Mouse (Mus musculus) liver, embryonic 13.5 days (tissue): ENCODE data around the gene 1700037C18Rik. TPM values are rescaled to one million over a fixed set of nuclear protein-coding genes. Genes with fewer than 3 reads are reported as not detected.

Experiments used
- ATAC-seq: fragments of 200-750 bp; cut with Nextera tagmentation; 2 replicates; pipeline ENCODE4 v1.8.0; 2017; ENCODE audit warnings: low read depth, mild to moderate bottlenecking, moderate number of reproducible peaks, moderate library complexity
- DNase-seq: peaks from one replicate; pipeline ENCODE4 v3.0.0; 2022
- H3K27ac ChIP-seq: fragments of 300-500 bp; sonication (generic); 2 replicates; pipeline ENCODE4 v1.5.1; 2015; ENCODE audit warnings: moderate library complexity, mild to moderate bottlenecking, inconsistent platforms
- H3K27me3 ChIP-seq: fragments of 300-500 bp; sonication (generic); 2 replicates; pipeline ENCODE4 v1.6.1; 2015; ENCODE audit warnings: mild to moderate bottlenecking, inconsistent platforms
- H3K36me3 ChIP-seq: fragments of 300-500 bp; sonication (generic); 2 replicates; pipeline ENCODE4 v1.6.1; 2015; ENCODE audit warnings: mild to moderate bottlenecking, inconsistent platforms
- H3K4me1 ChIP-seq: fragments of 300-500 bp; sonication (generic); replicated peaks from 2 replicates; pipeline ENCODE4 v1.6.1; 2015; ENCODE audit warnings: inconsistent platforms
- H3K4me2 ChIP-seq: fragments of 300-500 bp; sonication (generic); 2 replicates; pipeline ENCODE4 v1.6.1; 2015; ENCODE audit warnings: inconsistent platforms, mild to moderate bottlenecking, moderate library complexity
- H3K4me3 ChIP-seq: fragments of 300-500 bp; sonication (generic); replicated peaks from 2 replicates; pipeline ENCODE4 v1.5.1; 2015; ENCODE audit warnings: mild to moderate bottlenecking, inconsistent platforms
- H3K9ac ChIP-seq: fragments of 300-500 bp; sonication (generic); 2 replicates; pipeline ENCODE4 v1.6.1; 2015; ENCODE audit warnings: mild to moderate bottlenecking, inconsistent platforms
- H3K9me3 ChIP-seq: fragments of 300-500 bp; sonication (generic); replicated peaks from 2 replicates; pipeline ENCODE4 v1.6.1; 2016; ENCODE audit warnings: inconsistent platforms
- WGBS: fragments of 180-500 bp; shearing (Covaris S2); methylation state at CpG from one replicate; pipeline ENCODE4 v1.1.7; 2015; ENCODE audit not compliant: insufficient replicate concordance; 5-methylcytosine and 5-hydroxymethylcytosine counted together
- polyA plus RNA-seq: library from polyadenylated mRNA; unstranded; fragments of >200 nt; fragmentation: Nextera tagmentation; extraction: Ambion mirVana; gene quantifications from 2 replicates; pipeline ENCODE4 v1.2.1, GENCODE M21; 2015

The 1700037C18Rik gene
- polyA plus RNA-seq, 1 experiment from 2014 or later: 4.2 TPM

DNA sequence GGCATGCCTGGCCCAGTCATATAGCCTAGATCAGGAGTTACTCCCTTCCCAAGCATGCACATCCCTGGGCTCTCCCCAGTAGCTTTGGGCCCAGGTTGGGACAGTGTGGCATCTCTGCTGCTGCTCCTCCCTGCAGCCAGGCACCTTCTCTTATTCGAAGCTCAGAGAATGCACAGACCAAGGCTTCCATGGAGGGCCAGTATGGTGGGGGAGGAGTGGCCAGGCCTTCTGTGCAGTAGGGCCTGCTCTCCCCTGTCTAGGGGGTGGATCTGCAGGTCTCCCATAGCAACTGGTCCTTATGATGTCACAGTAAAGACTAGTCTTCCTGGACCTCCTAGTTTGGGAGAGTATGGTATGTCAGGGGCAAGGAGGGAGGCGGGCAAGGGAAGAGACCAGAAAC, 1.0 kb downstream of the 1700037C18Rik start:
- Histone ChIP-seq H3K9me3 (no peaks in the 10 kb centered on the region), H3K4me3 (no peak overlapping the region), H3K36me3 (peaks cover 52% of the 10 kb centered on the region), H3K27ac (no peak overlapping the region), H3K9ac (no peak overlapping the region), H3K27me3 (no peaks in the 10 kb centered on the region), H3K4me1 (peaks cover 17% of the 10 kb centered on the region), H3K4me2 (no peak overlapping the region; the same call in 1 of the 2 replicates)
- no peak for ATAC-seq
- DNase-seq: no peak
- 73% methylated on average over 2 of the region's 2 CpGs for WGBS

DNA sequence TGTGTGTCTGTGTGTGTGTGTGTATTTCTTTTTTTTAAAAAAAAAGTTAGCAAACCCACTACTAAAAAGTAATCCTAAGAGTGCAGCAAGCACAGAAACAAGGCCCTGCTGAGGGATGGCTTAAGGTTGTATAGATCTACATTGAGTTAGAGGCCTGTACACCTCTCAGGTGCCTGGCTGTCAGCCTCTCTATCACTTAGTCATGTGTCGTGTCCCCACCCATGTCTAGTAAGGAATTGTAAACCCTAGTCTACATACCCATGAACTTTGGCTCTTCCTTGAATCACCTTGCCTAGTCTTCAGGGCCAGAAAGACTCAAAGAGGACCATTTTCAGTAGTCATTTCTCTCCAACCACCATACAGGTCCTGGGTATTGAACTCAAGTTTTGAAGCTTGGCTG, 11.9 kb downstream of the 1700037C18Rik start:
- Histone ChIP-seq H3K27ac (no peak overlapping the region), H3K9ac (no peak overlapping the region), H3K27me3 (no peaks in the 10 kb centered on the region), H3K36me3 (peaks cover 75% of the 10 kb centered on the region), H3K9me3 (no peaks in the 10 kb centered on the region), H3K4me2 (no peak overlapping the region), H3K4me1 (peaks cover 30% of the 10 kb centered on the region), H3K4me3 (no peak overlapping the region)
- 54% methylated on average over 1 of the region's 1 CpGs for WGBS
- DNase-seq (no peak), ATAC-seq (no peak)

DNA sequence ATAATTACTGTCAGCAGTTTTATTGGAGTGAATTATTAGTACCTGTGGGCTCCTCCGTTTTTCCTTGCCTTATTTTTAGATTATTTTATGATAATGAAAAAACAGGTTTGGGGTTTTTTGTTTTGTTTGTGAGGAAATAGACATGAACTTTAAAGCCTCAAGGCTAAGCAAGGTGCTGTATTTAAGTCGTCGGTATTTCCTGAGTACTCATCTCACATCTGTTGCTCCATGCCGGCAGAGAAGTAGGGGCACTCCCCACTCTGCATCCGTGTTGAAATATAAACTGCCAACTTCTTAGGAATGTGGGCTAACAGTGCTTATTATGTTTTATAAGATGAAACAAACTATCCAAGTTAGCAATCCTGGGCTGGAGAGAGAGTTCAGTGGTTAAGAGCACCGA, 12.4 kb downstream of the 1700037C18Rik start:
- Histone ChIP-seq H3K4me2 (no peak overlapping the region), H3K27me3 (no peaks in the 10 kb centered on the region), H3K36me3 (peaks cover 69% of the 10 kb centered on the region), H3K9ac (no peak overlapping the region), H3K4me3 (no peak overlapping the region), H3K4me1 (peaks cover 30% of the 10 kb centered on the region), H3K27ac (no peak overlapping the region), H3K9me3 (no peaks in the 10 kb centered on the region)
- DNase-seq: no peak
- ATAC-seq: no peak
- 73% methylated on average over 6 of the region's 6 CpGs for WGBS

DNA sequence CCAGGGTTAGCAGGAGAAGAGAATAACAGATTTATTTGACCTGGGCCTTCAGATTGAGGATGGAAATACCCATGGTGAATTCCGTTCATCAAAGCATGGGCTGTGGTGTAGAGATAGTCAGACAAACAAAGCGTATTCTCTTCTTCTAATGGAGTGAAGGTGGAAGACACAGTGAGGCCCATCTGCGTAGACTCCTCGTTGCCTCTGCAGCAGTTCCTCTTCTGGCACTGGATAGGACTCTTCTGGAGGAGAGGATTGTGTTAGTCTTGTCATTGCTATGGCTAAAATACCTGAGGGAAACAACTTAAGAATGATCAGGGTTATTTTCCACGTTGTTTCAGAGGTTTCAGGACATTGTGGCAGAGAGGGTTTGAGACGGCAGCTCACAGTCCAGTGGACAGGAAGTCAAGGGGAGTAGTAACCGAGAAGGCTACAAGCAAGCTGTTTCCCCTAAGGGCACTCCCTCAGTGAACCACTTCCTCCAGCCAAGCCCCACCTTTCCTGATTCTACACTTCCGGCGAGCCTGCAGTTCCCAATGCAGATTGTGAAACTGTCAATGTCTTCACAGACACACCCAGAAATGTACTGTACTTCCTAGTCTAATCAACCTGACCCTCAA, 13.2 kb downstream of the 1700037C18Rik start:
- WGBS: 22% methylated on average over 9 of the region's 9 CpGs
- peak overlapping the region; percentile 16; the same call in 1 of the 2 replicates for H3K9ac ChIP-seq
- H3K9me3 ChIP-seq: no peaks in the 10 kb centered on the region
- ATAC-seq (peak; percentile 74), DNase-seq (peak; percentile 20)
- H3K4me3 ChIP-seq: no peak overlapping the region
- H3K4me2 ChIP-seq: peak overlapping the region; percentile 34
- H3K27ac ChIP-seq: peak overlapping the region; percentile 63
- H3K4me1 ChIP-seq: peaks cover 30% of the 10 kb centered on the region
- H3K27me3 ChIP-seq: no peaks in the 10 kb centered on the region
- peaks cover 62% of the 10 kb centered on the region for H3K36me3 ChIP-seq

DNA sequence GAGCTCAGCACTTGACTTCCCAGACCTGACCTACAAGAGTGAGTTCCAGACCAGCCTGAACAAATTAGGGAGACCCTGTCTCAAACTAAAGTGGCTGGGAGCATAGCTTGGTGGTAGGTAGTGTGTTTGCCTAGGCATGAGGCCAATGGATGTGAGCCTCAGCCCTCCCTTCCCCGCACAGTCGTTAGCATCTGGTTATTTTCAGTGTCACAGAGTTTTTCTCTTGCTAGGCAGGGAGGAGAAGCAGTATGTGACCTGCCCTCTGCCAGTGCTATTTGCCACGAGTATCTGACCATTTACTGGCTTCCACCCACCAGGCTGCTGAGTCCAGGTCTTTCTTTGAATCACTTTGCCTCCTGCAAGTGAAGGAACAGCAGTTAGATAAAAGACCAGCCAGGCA, 14.8 kb downstream of the 1700037C18Rik start:
- WGBS: 60% methylated on average over 3 of the region's 3 CpGs

DNA sequence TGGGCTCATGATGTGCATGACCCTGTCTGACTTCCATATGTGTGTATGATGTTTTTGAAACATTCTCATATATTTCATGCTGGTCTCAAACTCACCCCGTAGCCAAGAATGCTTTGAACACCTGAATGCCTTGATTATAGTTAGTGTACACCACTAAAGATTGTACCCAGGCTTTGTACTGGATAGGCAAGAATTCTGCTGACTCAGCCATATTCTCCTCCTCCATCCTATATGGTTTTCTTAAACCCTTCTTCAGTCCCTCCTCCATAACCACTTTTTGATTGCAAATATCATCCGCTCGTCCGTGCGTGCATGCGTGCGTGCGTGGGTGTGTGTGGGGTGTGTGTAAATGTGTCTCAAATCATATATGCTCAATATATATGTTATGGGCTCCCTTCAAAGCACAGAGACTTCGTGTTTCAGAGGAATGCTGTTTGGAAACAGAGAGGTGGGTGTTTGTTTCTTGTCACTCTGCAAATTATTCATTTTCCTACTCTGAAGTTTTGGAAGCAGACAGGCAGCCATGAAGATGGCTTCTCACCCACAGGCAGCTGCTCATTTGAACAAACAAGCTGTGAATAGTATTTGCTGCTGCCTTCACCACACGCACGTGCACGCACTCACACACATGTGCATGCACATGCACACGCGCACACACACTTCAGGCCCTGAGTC, 16.7 kb downstream of the 1700037C18Rik start:
- WGBS: 86% methylated on average over 14 of the region's 14 CpGs
- Histone ChIP-seq H3K27me3 (no peaks in the 10 kb centered on the region), H3K4me3 (no peak overlapping the region), H3K9me3 (no peaks in the 10 kb centered on the region), H3K4me1 (peaks cover 40% of the 10 kb centered on the region), H3K4me2 (no peak overlapping the region), H3K27ac (no peak overlapping the region), H3K36me3 (peaks cover 27% of the 10 kb centered on the region), H3K9ac (no peak overlapping the region)
- ATAC-seq (no peak), DNase-seq (no peak)

More for the DNA sequence above, 14.8 kb downstream of the 1700037C18Rik start:
- H3K27ac ChIP-seq: no peak overlapping the region
- H3K36me3 ChIP-seq: peaks cover 46% of the 10 kb centered on the region
- no peaks in the 10 kb centered on the region for H3K9me3 ChIP-seq
- no peak for DNase-seq
- H3K4me1 ChIP-seq: peaks cover 30% of the 10 kb centered on the region
- no peak overlapping the region for H3K4me2 ChIP-seq
- no peak overlapping the region for H3K4me3 ChIP-seq
- H3K27me3 ChIP-seq: no peaks in the 10 kb centered on the region
- no peak for ATAC-seq
- H3K9ac ChIP-seq: no peak overlapping the region

DNA sequence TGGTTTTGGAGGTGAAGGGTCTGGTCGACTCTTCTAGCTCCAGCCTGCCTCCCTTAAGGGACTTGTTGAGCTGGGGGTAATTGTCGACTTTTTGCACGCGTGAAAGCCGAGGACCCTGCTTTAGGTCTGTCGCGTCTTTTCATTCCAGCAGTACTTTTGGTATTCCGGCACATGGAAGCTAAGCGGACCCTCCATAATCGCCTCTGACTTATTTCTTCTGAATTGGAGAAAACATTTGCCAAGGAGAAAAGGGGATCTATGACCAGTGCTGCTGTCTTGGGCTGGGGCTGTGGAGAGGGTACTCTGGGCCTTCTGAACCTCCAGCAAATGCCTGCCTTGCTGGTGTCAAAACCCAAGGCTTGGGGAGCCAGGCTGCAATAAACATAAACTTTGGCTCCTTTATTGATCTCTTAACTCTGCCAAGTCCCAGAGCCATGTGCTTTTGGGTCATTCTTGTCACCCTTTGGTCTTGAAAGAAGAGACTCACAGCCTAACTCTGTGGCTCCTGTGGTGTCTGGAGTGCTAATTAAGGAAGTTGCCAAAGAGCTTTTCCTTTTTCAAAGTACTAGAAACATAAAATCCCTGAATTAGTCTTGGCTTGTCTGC, 23.3 kb downstream of the 1700037C18Rik start:
- no peak for ATAC-seq

DNA sequence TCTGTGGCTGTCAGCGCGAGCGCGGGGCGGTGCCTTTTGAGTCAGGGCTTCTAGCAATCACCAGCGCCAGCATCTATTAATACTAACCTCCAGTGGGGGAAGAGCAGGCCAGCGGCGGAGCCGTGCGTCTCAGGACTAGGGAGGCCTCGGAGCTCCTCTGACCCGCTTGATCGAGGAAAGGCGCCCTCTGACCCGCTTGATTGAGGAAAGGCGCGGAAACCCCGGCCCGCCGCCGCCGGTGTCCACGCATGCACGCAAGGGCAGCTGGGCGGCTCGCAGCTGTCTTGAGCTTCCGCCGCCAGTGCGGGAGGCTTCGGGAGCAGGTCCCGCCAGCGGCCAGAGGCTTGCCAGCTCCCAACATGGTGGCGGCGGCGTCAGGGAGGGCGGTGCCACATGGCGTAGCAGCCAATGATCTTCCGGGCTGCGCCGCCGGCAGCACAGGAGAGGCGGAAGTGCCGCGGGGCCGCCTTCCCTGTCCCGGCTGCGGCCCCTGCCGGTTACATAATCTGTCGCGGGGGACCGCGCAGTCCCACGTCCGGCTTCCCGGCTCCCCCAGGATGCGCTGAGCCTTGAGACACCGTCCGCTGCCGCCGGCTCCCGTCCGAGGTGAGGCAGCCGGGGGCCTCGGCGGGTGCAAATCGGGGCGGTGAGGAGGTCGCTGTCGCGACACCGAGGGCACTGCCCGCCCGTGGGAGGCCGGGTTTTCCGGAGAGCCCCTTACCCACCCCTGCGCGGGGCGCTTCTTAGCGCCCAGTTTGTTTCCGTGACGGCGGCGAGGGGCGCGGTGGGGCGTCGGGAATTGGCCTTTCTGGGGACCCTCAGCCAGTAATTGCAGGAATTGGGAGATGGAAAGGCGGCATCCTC, 24.1 kb downstream of the 1700037C18Rik start, which contains the start of the genes Zfp597 and Gm20695:
Gene Zfp597, minus strand, starts transcription at position 361 of the 864 bp plus-strand sequence.
Gene Gm20695, plus strand, starts transcription at position 448 of the 864 bp plus-strand sequence.
- H3K4me3 ChIP-seq: peak within 1 kb of the TSS; percentile 80
- peaks cover 37% of the 10 kb centered on the region for H3K4me1 ChIP-seq
- ATAC-seq (peak; percentile 98), DNase-seq (peak; percentile 94)
- peak within 1 kb of the TSS; percentile 90 for H3K9ac ChIP-seq
- no peaks in the 10 kb centered on the region for H3K27me3 ChIP-seq
- peak within 1 kb of the TSS; percentile 73 for H3K4me2 ChIP-seq
- peak within 1 kb of the TSS; percentile 85 for H3K27ac ChIP-seq
- peaks cover 5% of the 10 kb centered on the region for H3K36me3 ChIP-seq
- WGBS: under 1% methylated on average over 87 of the region's 88 CpGs
- H3K9me3 ChIP-seq: no peaks in the 10 kb centered on the region

More for the DNA sequence above, 23.3 kb downstream of the 1700037C18Rik start:
- Histone ChIP-seq H3K27me3 (no peaks in the 10 kb centered on the region), H3K9me3 (no peaks in the 10 kb centered on the region), H3K4me2 (peak overlapping the region; percentile 73), H3K4me3 (peak overlapping the region; percentile 80), H3K9ac (peak overlapping the region; percentile 90), H3K27ac (peak overlapping the region; percentile 67), H3K36me3 (0 out of 2 replicates have a peak, but pooled peaks cover 2% of the 10 kb centered on the region), H3K4me1 (peaks cover 37% of the 10 kb centered on the region)
- no peak for DNase-seq
- WGBS: 3% methylated on average over 10 of the region's 10 CpGs

DNA sequence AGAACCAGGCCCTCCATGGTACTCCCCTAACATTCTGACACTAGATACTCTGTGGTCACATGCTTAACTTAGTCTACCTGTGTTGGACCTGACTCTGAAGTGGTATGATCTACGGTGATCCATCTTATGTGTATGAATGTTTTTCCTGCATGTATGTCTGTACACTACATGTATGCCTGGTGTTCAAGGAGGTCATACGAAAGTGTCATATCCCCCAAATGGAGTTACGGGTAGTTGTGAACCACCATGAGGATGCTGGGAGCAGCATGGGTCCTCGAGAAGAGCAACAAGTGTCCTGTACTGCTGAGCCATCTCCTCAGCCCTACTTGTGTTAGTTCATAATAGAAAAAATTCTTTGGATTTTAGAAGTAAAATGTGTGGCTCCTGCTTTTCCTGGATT, 32.1 kb downstream of the 1700037C18Rik start:
- no peak for DNase-seq
- Histone ChIP-seq H3K36me3 (peaks cover 16% of the 10 kb centered on the region), H3K27ac (no peak overlapping the region), H3K9ac (no peak overlapping the region), H3K4me2 (no peak overlapping the region), H3K9me3 (no peaks in the 10 kb centered on the region), H3K4me1 (peaks cover 22% of the 10 kb centered on the region), H3K4me3 (no peak overlapping the region), H3K27me3 (no peaks in the 10 kb centered on the region)
- 79% methylated on average over 4 of the region's 4 CpGs for WGBS
- no peak for ATAC-seq

DNA sequence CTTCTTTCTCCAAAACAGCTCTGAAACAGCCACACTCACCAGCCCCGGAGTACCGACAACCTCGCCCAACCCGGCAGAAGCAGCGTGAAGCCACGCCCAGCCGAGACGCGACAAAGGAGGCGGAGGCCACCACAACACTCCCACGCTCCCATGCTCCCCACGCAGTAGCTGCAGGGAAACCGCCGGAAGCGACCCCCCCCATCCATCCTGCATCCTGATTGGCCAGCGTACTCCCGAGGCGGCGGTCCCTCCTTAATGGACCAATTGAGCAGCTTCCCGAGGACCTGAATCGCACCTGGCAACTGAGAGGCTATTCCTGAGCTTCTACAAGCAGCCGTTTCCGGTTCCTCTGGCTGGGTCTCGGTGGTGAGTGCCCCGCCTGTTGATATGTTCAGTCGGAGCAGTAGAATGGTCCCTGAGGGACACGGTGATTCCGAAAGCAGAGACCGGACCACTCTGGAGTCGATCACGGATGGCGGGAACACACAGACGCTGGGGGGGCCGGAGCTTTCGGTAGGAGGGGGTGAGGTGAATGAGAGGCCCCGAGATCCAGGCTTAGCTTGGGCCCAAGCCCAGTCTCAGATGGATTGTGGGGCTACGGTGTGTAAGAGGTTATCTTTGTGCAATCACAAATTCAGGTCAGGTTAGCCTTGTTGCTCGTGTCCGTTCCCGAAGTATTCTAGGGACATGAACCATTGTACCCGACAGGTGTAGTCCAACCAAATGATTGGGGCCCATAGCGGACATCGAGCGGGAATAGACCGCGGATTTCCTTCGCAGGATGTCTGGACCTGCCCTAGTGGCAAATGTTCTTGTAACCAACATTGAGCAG, 36.1 kb downstream of the 1700037C18Rik start, which contains the start of gene Naa60:
Gene Naa60, plus strand, starts transcription at position 160 of the 832 bp plus-strand sequence.
- DNase-seq (peak; percentile 82), ATAC-seq (peak; percentile 92)
- Histone ChIP-seq H3K27me3 (no peaks in the 10 kb centered on the region), H3K36me3 (peaks cover 11% of the 10 kb centered on the region; the same call in 1 of the 2 replicates), H3K27ac (peak within 1 kb of the TSS; percentile 59), H3K4me2 (peak within 1 kb of the TSS; percentile 96), H3K9ac (peak within 1 kb of the TSS; percentile 78), H3K4me3 (peak within 1 kb of the TSS; percentile 67), H3K9me3 (no peaks in the 10 kb centered on the region), H3K4me1 (peaks cover 34% of the 10 kb centered on the region)
- WGBS: 4% methylated on average over 47 of the region's 47 CpGs
